17 mouse cellular contexts compared by ENCODE assay signal in genomic region chr6:28680537-28680936, GRCm38 (mm10).
DNase-seq lines count a peak whose midpoint lies in the region; ATAC-seq and TF ChIP-seq lines count a peak whose summit lies in the region.
"Had no signal": no experiment of that assay in that cellular context is flagged by ENCODE, and none has a peak within 500 bp of the region (broad histone marks: within the 10 kb centered on the region; RNA-seq: fewer than 3 reads in every experiment).

No protein-coding gene starts in this region.

- TF ChIP-seq POLR2A in liver, adult 2 months (IDR thresholded peaks at IDR 0.05; ENCODE audit: extremely low read depth, insufficient read depth, low read length) = no peak

- H3K79me2 ChIP-seq in liver, adult 2 months (ENCODE audit: control insufficient read depth, insufficient read depth, low read length) = peaks cover 2% of the 10 kb centered on the region; the same call in 1 of the 2 replicates

- no peak for ATAC-seq in liver, embryonic 11.5 days (replicated peaks; ENCODE audit: low FRiP score)
- ATAC-seq in CD4-positive, CD25-positive, alpha-beta regulatory T cell, adult 4 months = no peak
- ATAC-seq: forebrain, embryonic 16.5 days; hindbrain, embryonic 16.5 days had no signal

- no peaks in the 10 kb centered on the region for H3K9me3 ChIP-seq in heart, embryonic 10.5 days
- H3K9me3 ChIP-seq in liver, embryonic 11.5 days (ENCODE audit: control insufficient read depth, low read length) = no peaks in the 10 kb centered on the region
- H3K9me3 ChIP-seq: embryonic facial prominence, embryonic 15.5 days; G1E; heart, embryonic 15.5 days; liver, embryonic 13.5 days; neural tube, embryonic 15.5 days had no signal

- no peaks in the 10 kb centered on the region for H3K27me3 ChIP-seq in heart, embryonic 10.5 days (ENCODE audit: insufficient read depth, poor library complexity, severe bottlenecking)
- no peaks in the 10 kb centered on the region for H3K27me3 ChIP-seq in liver, adult 2 months (ENCODE audit: control insufficient read depth, insufficient read depth, low read length)
- no peaks in the 10 kb centered on the region for H3K27me3 ChIP-seq in liver, embryonic 11.5 days (replicated peaks; ENCODE audit: control insufficient read depth, insufficient read depth, low read length)
- H3K27me3 ChIP-seq: embryonic facial prominence, embryonic 15.5 days; heart, embryonic 15.5 days; liver, embryonic 13.5 days; neural tube, embryonic 15.5 days had no signal

- TF ChIP-seq CTCF in liver, adult 2 months (IDR thresholded peaks at IDR 0.05; ENCODE audit: low read depth, low read length) = no peak

- H3K4me2 ChIP-seq in liver, embryonic 11.5 days = no peak overlapping the region
- H3K4me2 ChIP-seq: embryonic facial prominence, embryonic 15.5 days; heart, embryonic 15.5 days; liver, embryonic 13.5 days; neural tube, embryonic 15.5 days had no signal

- 89% methylated on average over 4 of the region's 4 CpGs for WGBS in heart, embryonic 10.5 days
- WGBS in liver, adult 2 months = 18% methylated on average over 4 of the region's 4 CpGs
- 89% methylated on average over 4 of the region's 4 CpGs for WGBS in liver, embryonic 11.5 days

- no peak overlapping the region for H3K4me3 ChIP-seq in heart, embryonic 10.5 days
- H3K4me3 ChIP-seq in liver, adult 2 months (ENCODE audit: insufficient read depth, low read depth, low read length) = no peak overlapping the region
- no peak overlapping the region for H3K4me3 ChIP-seq in liver, embryonic 11.5 days (ENCODE audit: low read depth, low read length)
- H3K4me3 ChIP-seq: embryonic facial prominence, embryonic 15.5 days; heart, embryonic 15.5 days; liver, embryonic 13.5 days; neural tube, embryonic 15.5 days had no signal

- H3K4me1 ChIP-seq in heart, embryonic 10.5 days = peaks cover 13% of the 10 kb centered on the region
- peaks cover 16% of the 10 kb centered on the region for H3K4me1 ChIP-seq in liver, adult 2 months (ENCODE audit: control insufficient read depth, insufficient read depth, low read length)
- H3K4me1 ChIP-seq in liver, embryonic 11.5 days (replicated peaks; ENCODE audit: control insufficient read depth, insufficient read depth, low read length) = no peaks in the 10 kb centered on the region
- H3K4me1 ChIP-seq: embryonic facial prominence, embryonic 15.5 days; neural tube, embryonic 15.5 days had no signal

- no peaks in the 10 kb centered on the region for H3K36me3 ChIP-seq in heart, embryonic 10.5 days
- H3K36me3 ChIP-seq in liver, adult 2 months (ENCODE audit: control insufficient read depth, insufficient read depth, low read length) = no peaks in the 10 kb centered on the region; the same call in 1 of the 2 replicates
- no peaks in the 10 kb centered on the region for H3K36me3 ChIP-seq in liver, embryonic 11.5 days (ENCODE audit: control insufficient read depth, insufficient read depth, low read length)
- H3K36me3 ChIP-seq: embryonic facial prominence, embryonic 15.5 days; heart, embryonic 15.5 days; liver, embryonic 13.5 days; neural tube, embryonic 15.5 days had no signal

- no peak overlapping the region for H3K9ac ChIP-seq in liver, adult 2 months (ENCODE audit: low read depth, low read length)
- H3K9ac ChIP-seq in liver, embryonic 11.5 days (ENCODE audit: low read depth, low read length) = no peak overlapping the region
- H3K9ac ChIP-seq: embryonic facial prominence, embryonic 15.5 days; heart, embryonic 15.5 days; liver, embryonic 13.5 days; neural tube, embryonic 15.5 days had no signal

- peak; percentile 88 for DNase-seq in heart, adult 11 months
- no peak for DNase-seq in heart, embryonic 10.5 days (ENCODE audit: low spot score)
- peak; percentile 82 for DNase-seq in liver, adult 2 months (ENCODE audit: extremely low read depth, low read depth, low spot score)
- DNase-seq in liver, embryonic 11.5 days (ENCODE audit: low spot score) = no peak
- peak; percentile 9 to 18 for DNase-seq in kidney, postnatal 36 days
- DNase-seq in retina, postnatal 1 day = no peak
- DNase-seq: cerebellum, adult 18-20 months; liver, embryonic 13.5 days; thymus, postnatal 36 days had no signal

- no peak overlapping the region for H3K27ac ChIP-seq in heart, embryonic 10.5 days
- H3K27ac ChIP-seq in liver, adult 2 months (replicated peaks; ENCODE audit: insufficient read depth, low read depth, low read length) = no peak overlapping the region
- H3K27ac ChIP-seq in liver, embryonic 11.5 days (ENCODE audit: low read depth, low read length) = no peak overlapping the region
- H3K27ac ChIP-seq: embryonic facial prominence, embryonic 15.5 days; heart, embryonic 15.5 days; liver, embryonic 13.5 days; neural tube, embryonic 15.5 days; stomach, postnatal 0 days had no signal

Comparison
In these comparisons a context has a peak if more than half of its experiments do, and no peak if none do; other contexts are left out.
1. DNase-seq: peak in heart, adult 11 months (single experiment), liver, adult 2 months (single experiment) and kidney, postnatal 36 days (2 of 2); none in heart, embryonic 10.5 days (single experiment), liver, embryonic 11.5 days (single experiment) and retina, postnatal 1 day (single experiment).